In genomic region chr11:50044454-50044853, GRCm38 (mm10) we compare ENCODE assay signal across 13 mouse cellular contexts.
"Had no signal": no experiment of that assay in that cellular context is flagged by ENCODE, and none has a peak within 500 bp of the region (broad histone marks: within the 10 kb centered on the region; RNA-seq: fewer than 3 reads in every experiment).

No protein-coding gene starts in this region.

- H3K4me3 ChIP-seq: intestine, embryonic 15.5 days; layer of hippocampus, adult 2 months; limb, embryonic 12.5 days; lung, embryonic 15.5 days; midbrain, embryonic 13.5 days; stomach, embryonic 15.5 days had no signal

- H3K4me2 ChIP-seq: intestine, embryonic 15.5 days; limb, embryonic 12.5 days; lung, embryonic 15.5 days; midbrain, embryonic 13.5 days; stomach, embryonic 15.5 days had no signal

- H3K4me1 ChIP-seq: intestine, embryonic 15.5 days; stomach, embryonic 15.5 days had no signal

- H3K9me3 ChIP-seq: intestine, embryonic 15.5 days; limb, embryonic 12.5 days; lung, embryonic 15.5 days; midbrain, embryonic 13.5 days; stomach, embryonic 15.5 days had no signal

- H3K27ac ChIP-seq: intestine, embryonic 15.5 days; layer of hippocampus, adult 2 months; limb, embryonic 12.5 days; lung, embryonic 15.5 days; macrophage; midbrain, embryonic 13.5 days; stomach, embryonic 15.5 days had no signal

- H3K27me3 ChIP-seq: intestine, embryonic 15.5 days; limb, embryonic 12.5 days; lung, embryonic 15.5 days; midbrain, embryonic 13.5 days; stomach, embryonic 15.5 days had no signal

- H3K36me3 ChIP-seq: intestine, embryonic 15.5 days; limb, embryonic 12.5 days; lung, embryonic 15.5 days; midbrain, embryonic 13.5 days; stomach, embryonic 15.5 days had no signal

- H3K9ac ChIP-seq: intestine, embryonic 15.5 days; limb, embryonic 12.5 days; lung, embryonic 15.5 days; midbrain, embryonic 13.5 days; stomach, embryonic 15.5 days had no signal

- ATAC-seq: intestine, embryonic 15.5 days; midbrain, embryonic 13.5 days had no signal

- DNase-seq: kidney, adult 2 months; kidney, postnatal 4 days; lung, postnatal 14 days; right cerebral cortex, postnatal 14 days; thymus, adult 2 months; thymus, postnatal 25 days had no signal
